8 mouse cellular contexts compared by ENCODE assay signal in genomic region chr15:101240799-101241204, GRCm38 (mm10). TPM values are rescaled to one million over a fixed set of nuclear protein-coding genes. Genes with fewer than 3 reads are reported as not detected.
A peak's percentile ranks its signal among the peaks of the same experiment; 100 is the strongest.
DNase-seq lines count a peak whose midpoint lies in the region; ATAC-seq and TF ChIP-seq lines count a peak whose summit lies in the region.

No protein-coding gene starts in this region.

- TF ChIP-seq POLR2A in MEL (IDR thresholded peaks at IDR 0.05; ENCODE audit: control insufficient read depth in 1 of 2, insufficient read depth in 1 of 2, low read depth in 1 of 2, low read length in 2 of 2, poor library complexity in 1 of 2) = no peak

- H3K27ac ChIP-seq in MEL (ENCODE audit: control insufficient read depth, low read depth, low read length) = no peak overlapping the region
- 0 out of 2 replicates have a peak overlapping the region, but pooled peaks have one; percentile 4 for H3K27ac ChIP-seq in hindbrain, embryonic 10.5 days
- H3K27ac ChIP-seq in lung, postnatal 0 days (ENCODE audit: low read length) = peak overlapping the region; percentile 52; the same call in 1 of the 2 replicates

- H3K79me2 ChIP-seq in MEL (ENCODE audit: control insufficient read depth, insufficient read depth, low read length, poor library complexity) = no peaks in the 10 kb centered on the region

- ATAC-seq in frontal cortex, adult (ENCODE audit: low TSS enrichment) = peak; percentile 64
- ATAC-seq in lung, postnatal 0 days = peak; percentile 75

- no peak for TF ChIP-seq EP300 in MEL (IDR thresholded peaks at IDR 0.05; ENCODE audit: low read depth in 1 of 2, low read length in 2 of 2)
- TF ChIP-seq EP300 in lung, postnatal 0 days (IDR thresholded peaks at IDR 0.05) = no peak

- no peaks in the 10 kb centered on the region for H3K27me3 ChIP-seq in MEL (ENCODE audit: control insufficient read depth in 1 of 2, insufficient read depth in 2 of 2, low read length in 2 of 2)
- H3K27me3 ChIP-seq in hindbrain, embryonic 10.5 days (ENCODE audit: insufficient read depth, poor library complexity, severe bottlenecking) = peaks cover 23% of the 10 kb centered on the region
- no peaks in the 10 kb centered on the region for H3K27me3 ChIP-seq in lung, postnatal 0 days (replicated peaks; ENCODE audit: insufficient read depth, low read length)

- TF ChIP-seq CTCF in MEL (IDR thresholded peaks at IDR 0.05 in 2 of 3, conservative IDR thresholded peaks at IDR 0.05 in 1 of 3; ENCODE audit: control insufficient read depth in 1 of 3, insufficient read depth in 1 of 3, low read depth in 2 of 3, low read length in 3 of 3, poor library complexity in 1 of 3, severe bottlenecking in 1 of 3) = peak; percentile 96 to 100 (median 99)
- peak; percentile 96 for TF ChIP-seq CTCF in lung, postnatal 0 days (IDR thresholded peaks at IDR 0.05)

- 15% methylated on average over 10 of the region's 10 CpGs for WGBS in hindbrain, embryonic 10.5 days
- under 1% methylated on average over 10 of the region's 10 CpGs for WGBS in lung, postnatal 0 days

- peak overlapping the region; percentile 21 to 51 for H3K4me3 ChIP-seq in MEL (ENCODE audit: control insufficient read depth in 1 of 2, insufficient read depth in 1 of 2, low read depth in 2 of 2, low read length in 2 of 2)
- peak overlapping the region; percentile 36; the same call in 1 of the 2 replicates for H3K4me3 ChIP-seq in hindbrain, embryonic 10.5 days
- H3K4me3 ChIP-seq in lung, postnatal 0 days (ENCODE audit: low read depth, low read length) = 0 out of 2 replicates have a peak overlapping the region, but pooled peaks have one; percentile 12

- H3K36me3 ChIP-seq in MEL (ENCODE audit: control insufficient read depth in 1 of 2, insufficient read depth in 2 of 2, low read length in 2 of 2) = peaks cover 0 to 4% of the 10 kb centered on the region in 2 experiments; a peak in 2 of 4 replicates
- no peaks in the 10 kb centered on the region for H3K36me3 ChIP-seq in hindbrain, embryonic 10.5 days
- no peaks in the 10 kb centered on the region for H3K36me3 ChIP-seq in lung, postnatal 0 days (ENCODE audit: insufficient read depth, low read length)

- peak; percentile 95 for DNase-seq in MEL (ENCODE audit: low read depth, low spot score)
- DNase-seq in cerebellum, adult 18-20 months = peak; percentile 90 to 93
- DNase-seq in hindbrain, embryonic 10.5 days (ENCODE audit: low spot score) = peak; percentile 86
- peak; percentile 90 to 92 for DNase-seq in layer of hippocampus, postnatal 10 days (ENCODE audit: low spot score in 2 of 2)
- DNase-seq in lung, postnatal 0 days (ENCODE audit: low spot score) = peak; percentile 95
- DNase-seq in retina, adult 2 months (ENCODE audit: low read depth, low spot score) = peak; percentile 72
- peak; percentile 92 for DNase-seq in thymus, postnatal 25 days

- H3K9me3 ChIP-seq in MEL (replicated peaks; ENCODE audit: insufficient read depth, low read length) = no peaks in the 10 kb centered on the region
- no peaks in the 10 kb centered on the region for H3K9me3 ChIP-seq in hindbrain, embryonic 10.5 days
- no peaks in the 10 kb centered on the region for H3K9me3 ChIP-seq in lung, postnatal 0 days (ENCODE audit: low read length)

- H3K4me2 ChIP-seq in lung, postnatal 0 days (replicated peaks; ENCODE audit: low read depth, low read length) = peak overlapping the region; percentile 53

- H3K9ac ChIP-seq in MEL (ENCODE audit: control insufficient read depth, low read depth, low read length, poor library complexity, severe bottlenecking) = peak overlapping the region; percentile 18
- H3K9ac ChIP-seq in lung, postnatal 0 days (replicated peaks; ENCODE audit: low read depth) = no peak overlapping the region

- peaks cover 0 to 11% of the 10 kb centered on the region in 2 experiments; a peak in 2 of 4 replicates for H3K4me1 ChIP-seq in MEL (ENCODE audit: control insufficient read depth in 1 of 2, insufficient read depth in 2 of 2, low read length in 2 of 2)
- peaks cover 30% of the 10 kb centered on the region for H3K4me1 ChIP-seq in hindbrain, embryonic 10.5 days (replicated peaks)
- H3K4me1 ChIP-seq in lung, postnatal 0 days (ENCODE audit: insufficient read depth, low read depth, low read length) = peaks cover 9% of the 10 kb centered on the region; the same call in 1 of the 2 replicates

- peak; percentile 98 for TF ChIP-seq RAD21 in MEL (IDR thresholded peaks at IDR 0.05; ENCODE audit: low read depth, low read length)

TF ChIP-seq in MEL, 35 proteins besides CTCF, POLR2A, EP300 and RAD21 (continues in another document):
- TF ChIP-seq ZNF384 (IDR thresholded peaks at IDR 0.05; ENCODE audit: low read depth, low read length) (no peak), E2F4 (IDR thresholded peaks at IDR 0.05; ENCODE audit: borderline replicate concordance, low read depth, low read length) (no peak), JUND (IDR thresholded peaks at IDR 0.05; ENCODE audit: low read depth, low read length) (no peak; the same call in 1 of the 2 replicates), MAFK (IDR thresholded peaks at IDR 0.05; ENCODE audit: borderline replicate concordance, low read depth, low read length) (no peak), MXI1 (IDR thresholded peaks at IDR 0.05; ENCODE audit: low read depth, low read length) (peak; percentile 90), CHD2 (IDR thresholded peaks at IDR 0.05; ENCODE audit: low read length) (no peak), NELFE (IDR thresholded peaks at IDR 0.05; ENCODE audit: low read depth, low read length) (no peak), POLR2AphosphoS2 (IDR thresholded peaks at IDR 0.05; ENCODE audit: low read length) (no peak), ETS1 (IDR thresholded peaks at IDR 0.05; ENCODE audit: low read depth, low read length) (peak; percentile 89), TBP (IDR thresholded peaks at IDR 0.05; ENCODE audit: low read depth, low read length) (0 out of 2 replicates have a peak, but pooled peaks have one; percentile 41), TAL1 (IDR thresholded peaks at IDR 0.05; ENCODE audit: low read length) (no peak), USF2 (IDR thresholded peaks at IDR 0.05; ENCODE audit: borderline replicate concordance in 1 of 2, insufficient read depth in 1 of 2, low read depth in 1 of 2, low read length in 2 of 2) (no peak), MYB (IDR thresholded peaks at IDR 0.05; ENCODE audit: low read depth, low read length) (no peak), SMC3 (IDR thresholded peaks at IDR 0.05; ENCODE audit: low read depth, low read length) (peak; percentile 93), ELF1 (IDR thresholded peaks at IDR 0.05; ENCODE audit: low read depth, low read length) (0 out of 2 replicates have a peak, but pooled peaks have one; percentile 30), MAX (IDR thresholded peaks at IDR 0.05; ENCODE audit: low read length) (peak; percentile 44; the same call in 1 of the 2 replicates), ZKSCAN1 (IDR thresholded peaks at IDR 0.05; ENCODE audit: low read depth, low read length) (no peak), MAZ (IDR thresholded peaks at IDR 0.05; ENCODE audit: low read depth, low read length) (peak; percentile 72; the same call in 1 of the 2 replicates), GABPA (IDR thresholded peaks at IDR 0.05; ENCODE audit: low read depth, low read length) (no peak), SIN3A (IDR thresholded peaks at IDR 0.05; ENCODE audit: low read length) (peak; percentile 98), UBTF (IDR thresholded peaks at IDR 0.05; ENCODE audit: borderline replicate concordance, insufficient read depth, low read depth, low read length) (no peak), POLR2AphosphoS5 (IDR thresholded peaks at IDR 0.05; ENCODE audit: borderline replicate concordance, low read depth, low read length) (no peak), HCFC1 (IDR thresholded peaks at IDR 0.05; ENCODE audit: low read depth, low read length) (peak; percentile 53; the same call in 1 of the 2 replicates), CHD1 (IDR thresholded peaks at IDR 0.05; ENCODE audit: low read depth, low read length) (no peak), USF1 (IDR thresholded peaks at IDR 0.05; ENCODE audit: low read depth, low read length) (no peak), MEF2A (IDR thresholded peaks at IDR 0.05; ENCODE audit: extremely low read depth, insufficient replicate concordance, low read depth, low read length, poor library complexity, severe bottlenecking) (no peak)

RNA-seq across cellular contexts. Expression of gene Nr4a1, which starts 13.3 kb away (rescaled TPM):
- total RNA-seq in MEL (2012; rRNA removed) = 1.7 and 2.0 TPM in 2 replicates
- 10 to 100 TPM in 1 of 2 experiments, not detected in 1; 12.8 TPM for polyA plus RNA-seq in MEL (2012; ENCODE audit: insufficient read depth in 1 of 2, insufficient read length in 2 of 2, low read depth in 1 of 2, low replicate concordance in 2 of 2, missing spikeins in 1 of 2)
- polyA plus RNA-seq in hindbrain, embryonic 10.5 days (2016; fragmentation: Nextera tagmentation; extraction: Ambion mirVana) = 4.8 and 5.1 TPM in 2 replicates
- 10 to 100 TPM; 28.4 to 33.9 TPM for total RNA-seq in layer of hippocampus, postnatal 10 days (2021)
- polyA plus RNA-seq in lung, postnatal 0 days (2015; fragmentation: Nextera tagmentation; extraction: Ambion mirVana) = 7.8 and 11.8 TPM in 2 replicates

RNA-seq across cellular contexts. Expression of gene Grasp, which starts 16.8 kb away (rescaled TPM):
- 3.7 and 4.1 TPM in 2 replicates for total RNA-seq in MEL (2012; rRNA removed)
- polyA plus RNA-seq in MEL (2012; ENCODE audit: insufficient read depth in 1 of 2, insufficient read length in 2 of 2, low read depth in 1 of 2, low replicate concordance in 2 of 2, missing spikeins in 1 of 2) = 1 to 10 TPM in 1 of 2 experiments, not detected in 1; 6.3 TPM
- polyA plus RNA-seq in hindbrain, embryonic 10.5 days (2016; fragmentation: Nextera tagmentation; extraction: Ambion mirVana) = 5.5 and 5.8 TPM in 2 replicates
- 10 to 100 TPM; 33.3 to 35.3 TPM for total RNA-seq in layer of hippocampus, postnatal 10 days (2021)
- 8.2 and 8.6 TPM in 2 replicates for polyA plus RNA-seq in lung, postnatal 0 days (2015; fragmentation: Nextera tagmentation; extraction: Ambion mirVana)

RNA-seq across cellular contexts. Expression of gene Atg101, which starts 43.3 kb away (rescaled TPM):
- total RNA-seq in MEL (2012; rRNA removed) = 75.5 and 90.3 TPM in 2 replicates
- 10 to 100 TPM in 1 of 2 experiments, not detected in 1; 75.2 TPM for polyA plus RNA-seq in MEL (2012; ENCODE audit: insufficient read depth in 1 of 2, insufficient read length in 2 of 2, low read depth in 1 of 2, low replicate concordance in 2 of 2, missing spikeins in 1 of 2)
- 79.0 and 82.1 TPM in 2 replicates for polyA plus RNA-seq in hindbrain, embryonic 10.5 days (2016; fragmentation: Nextera tagmentation; extraction: Ambion mirVana)
- 10 to 100 TPM; 41.1 to 43.3 TPM for total RNA-seq in layer of hippocampus, postnatal 10 days (2021)
- 73.1 and 74.2 TPM in 2 replicates for polyA plus RNA-seq in lung, postnatal 0 days (2015; fragmentation: Nextera tagmentation; extraction: Ambion mirVana)

RNA-seq across cellular contexts. Expression of gene 6030408B16Rik, which starts 52.2 kb away (rescaled TPM):
- 0.07 and 0.12 TPM in 2 replicates for total RNA-seq in MEL (2012; rRNA removed)
- polyA plus RNA-seq in MEL (2012; ENCODE audit: insufficient read depth in 1 of 2, insufficient read length in 2 of 2, low read depth in 1 of 2, low replicate concordance in 2 of 2, missing spikeins in 1 of 2) = under 1 TPM in 1 of 2 experiments, not detected in 1; 0.18 TPM
- polyA plus RNA-seq in hindbrain, embryonic 10.5 days (2016; fragmentation: Nextera tagmentation; extraction: Ambion mirVana) = 0.27 and 0.39 TPM in 2 replicates
- not detected for total RNA-seq in layer of hippocampus, postnatal 10 days (2021)
- polyA plus RNA-seq in lung, postnatal 0 days (2015; fragmentation: Nextera tagmentation; extraction: Ambion mirVana) = 74.9 and 82.4 TPM in 2 replicates
